Comparison of ENCODE assay signal across 9 mouse cellular contexts in genomic region chr17:65737622-65738021, GRCm38 (mm10). TPM values are rescaled to one million over a fixed set of nuclear protein-coding genes. Genes with fewer than 3 reads are reported as not detected.
A peak's percentile ranks its signal among the peaks of the same experiment; 100 is the strongest.
DNase-seq lines count a peak whose midpoint lies in the region; ATAC-seq and TF ChIP-seq lines count a peak whose summit lies in the region.
"Had no signal": no experiment of that assay in that cellular context is flagged by ENCODE, and none has a peak within 500 bp of the region (broad histone marks: within the 10 kb centered on the region; RNA-seq: fewer than 3 reads in every experiment).

No protein-coding gene starts in this region.

- peak; percentile 90 for ATAC-seq in lung, postnatal 0 days

- no peak overlapping the region for H3K4me2 ChIP-seq in lung, postnatal 0 days (replicated peaks; ENCODE audit: low read depth, low read length)
- H3K4me2 ChIP-seq: hindbrain, embryonic 15.5 days had no signal

- DNase-seq in Muller cell, postnatal 12 days (ENCODE audit: inconsistent ontology term), result peak; percentile 80
- peak; percentile 62 for DNase-seq in kidney, adult 2 months
- DNase-seq in lung, postnatal 0 days (ENCODE audit: low spot score), result peak; percentile 46
- no peak for DNase-seq in right cerebral cortex, postnatal 36 days (ENCODE audit: low spot score in 2 of 2)
- no peak for DNase-seq in retina, postnatal 1 day
- DNase-seq in thymus, adult 18-20 months, result no peak
- DNase-seq in left cerebral cortex, adult 2 months (ENCODE audit: extremely low spot score in 1 of 2, low spot score in 2 of 2), result no peak

- no peaks in the 10 kb centered on the region for H3K36me3 ChIP-seq in kidney, adult 2 months (ENCODE audit: control insufficient read depth, insufficient read depth, low read length)
- H3K36me3 ChIP-seq in lung, postnatal 0 days (ENCODE audit: insufficient read depth, low read length), result 0 out of 2 replicates have a peak, but pooled peaks cover 4% of the 10 kb centered on the region
- H3K36me3 ChIP-seq: hindbrain, embryonic 15.5 days had no signal

- no peaks in the 10 kb centered on the region for H3K9me3 ChIP-seq in lung, postnatal 0 days (ENCODE audit: low read length)
- H3K9me3 ChIP-seq: hindbrain, embryonic 15.5 days had no signal

- peak overlapping the region; percentile 45 for H3K27ac ChIP-seq in bone marrow, adult 2 months (ENCODE audit: control insufficient read depth, insufficient read depth, low read depth, low read length, poor library complexity)
- peak overlapping the region; percentile 28 for H3K27ac ChIP-seq in kidney, adult 2 months (ENCODE audit: insufficient read depth, low read depth, low read length)
- peak overlapping the region; percentile 54; the same call in 1 of the 2 replicates for H3K27ac ChIP-seq in lung, postnatal 0 days (ENCODE audit: low read length)
- no peak overlapping the region for H3K27ac ChIP-seq in left cerebral cortex, adult 2 months
- H3K27ac ChIP-seq: hindbrain, embryonic 15.5 days had no signal

- H3K9ac ChIP-seq in lung, postnatal 0 days (replicated peaks; ENCODE audit: low read depth), result no peak overlapping the region
- H3K9ac ChIP-seq: hindbrain, embryonic 15.5 days had no signal

- TF ChIP-seq POLR2A in bone marrow, adult 2 months (IDR thresholded peaks at IDR 0.05; ENCODE audit: borderline replicate concordance, control insufficient read depth, low read depth, low read length), result no peak
- no peak for TF ChIP-seq POLR2A in kidney, adult 2 months (IDR thresholded peaks at IDR 0.05; ENCODE audit: low read depth, low read length)

- TF ChIP-seq CTCF in bone marrow, adult 2 months (IDR thresholded peaks at IDR 0.05; ENCODE audit: control insufficient read depth, insufficient read depth, low read length), result no peak
- no peak for TF ChIP-seq CTCF in kidney, adult 2 months (conservative IDR thresholded peaks at IDR 0.05; ENCODE audit: insufficient read depth, insufficient read length, low read depth, low read length)
- TF ChIP-seq CTCF in lung, postnatal 0 days (IDR thresholded peaks at IDR 0.05), result no peak
- TF ChIP-seq CTCF in left cerebral cortex, adult 2 months (IDR thresholded peaks at IDR 0.05), result no peak

- TF ChIP-seq EP300 in lung, postnatal 0 days (IDR thresholded peaks at IDR 0.05), result no peak

- H3K4me1 ChIP-seq in bone marrow, adult 2 months (ENCODE audit: control insufficient read depth, insufficient read depth, low read length), result peaks cover 3% of the 10 kb centered on the region
- H3K4me1 ChIP-seq in kidney, adult 2 months (ENCODE audit: control insufficient read depth, insufficient read depth, low read length), result no peaks in the 10 kb centered on the region
- no peaks in the 10 kb centered on the region for H3K4me1 ChIP-seq in lung, postnatal 0 days (ENCODE audit: insufficient read depth, low read depth, low read length)

- intact Hi-C loops in left cerebral cortex, adult 2 months (cut with DNase I), result no loop called here

- peak overlapping the region; percentile 4 for H3K4me3 ChIP-seq in bone marrow, adult 2 months (replicated peaks; ENCODE audit: control insufficient read depth, low read depth, low read length)
- no peak overlapping the region for H3K4me3 ChIP-seq in kidney, adult 2 months (ENCODE audit: insufficient read depth, low read depth, low read length)
- H3K4me3 ChIP-seq in lung, postnatal 0 days (ENCODE audit: low read depth, low read length), result no peak overlapping the region
- H3K4me3 ChIP-seq in left cerebral cortex, adult 2 months, result no peak overlapping the region
- H3K4me3 ChIP-seq: hindbrain, embryonic 15.5 days had no signal

- 54% methylated on average over 6 of the region's 6 CpGs for WGBS in bone marrow, adult 2 months
- WGBS in kidney, adult 2 months, result 76% methylated on average over 6 of the region's 6 CpGs
- 59% methylated on average over 6 of the region's 6 CpGs for WGBS in lung, postnatal 0 days

- H3K27me3 ChIP-seq in kidney, adult 2 months (replicated peaks; ENCODE audit: control insufficient read depth, insufficient read depth, low read length), result no peaks in the 10 kb centered on the region
- H3K27me3 ChIP-seq in lung, postnatal 0 days (replicated peaks; ENCODE audit: insufficient read depth, low read length), result no peaks in the 10 kb centered on the region
- H3K27me3 ChIP-seq: hindbrain, embryonic 15.5 days had no signal

RNA-seq across cellular contexts. Expression of gene Rab31, which starts 34.9 kb away (rescaled TPM):
- 6.8 and 18.0 TPM in 2 replicates for polyA plus RNA-seq in bone marrow, adult 2 months (2011; ENCODE audit: insufficient read depth, insufficient read length, low replicate concordance, missing spikeins)
- polyA plus RNA-seq in kidney, adult 2 months (2012; rRNA removed), result 16.8 and 17.6 TPM in 2 replicates
- 33.3 and 33.5 TPM in 2 replicates for polyA plus RNA-seq in lung, postnatal 0 days (2015; fragmentation: Nextera tagmentation; extraction: Ambion mirVana)
- total RNA-seq in left cerebral cortex, adult 2 months (2021), result 10 to 100 TPM; 53.6 to 54.7 TPM

RNA-seq across cellular contexts. Expression of gene Ppp4r1, which starts 44.8 kb away (rescaled TPM):
- 17.9 and 28.6 TPM in 2 replicates for polyA plus RNA-seq in bone marrow, adult 2 months (2011; ENCODE audit: insufficient read depth, insufficient read length, low replicate concordance, missing spikeins)
- 34.3 and 37.6 TPM in 2 replicates for polyA plus RNA-seq in kidney, adult 2 months (2012; rRNA removed)
- 21.2 and 26.5 TPM in 2 replicates for polyA plus RNA-seq in lung, postnatal 0 days (2015; fragmentation: Nextera tagmentation; extraction: Ambion mirVana)
- total RNA-seq in left cerebral cortex, adult 2 months (2021), result 10 to 100 TPM; 46.5 to 52.5 TPM

Comparison
In these comparisons a context has a peak if more than half of its experiments do, and no peak if none do; other contexts are left out.
1. DNase-seq: peak in Muller cell, postnatal 12 days (single experiment), kidney, adult 2 months (single experiment) and lung, postnatal 0 days (single experiment); none in right cerebral cortex, postnatal 36 days (0 of 2), retina, postnatal 1 day (single experiment), thymus, adult 18-20 months (0 of 2) and left cerebral cortex, adult 2 months (0 of 2).